Mouse (Mus musculus) embryonic facial prominence, embryonic 13.5 days (tissue): ENCODE results near the gene H2-Q1. TPM values are rescaled to one million over a fixed set of nuclear protein-coding genes. Genes with fewer than 3 reads are reported as not detected.
"Not testable (repeated sequence)": the region's sequence is repeated elsewhere in the genome, so short reads cannot be mapped to it uniquely, and the experiment has no call there.

Experiments used
- ATAC-seq: fragments of 200-750 bp; cut with Nextera tagmentation; 2 replicates; pipeline ENCODE4 v1.8.0; 2017; ENCODE audit warnings: low read depth; ENCODE audit not compliant: insufficient number of reproducible peaks, insufficient read depth, low FRiP score, low TSS enrichment
- H3K27ac ChIP-seq: fragments of 300-500 bp; sonication (generic); 2 replicates; pipeline ENCODE4 v1.5.1; 2015; ENCODE audit warnings: moderate library complexity, mild to moderate bottlenecking, inconsistent platforms
- H3K27me3 ChIP-seq: fragments of 300-500 bp; sonication (generic); 2 replicates; pipeline ENCODE4 v1.6.1; 2015; ENCODE audit warnings: mild to moderate bottlenecking, inconsistent platforms
- H3K36me3 ChIP-seq: fragments of 300-500 bp; sonication (generic); 2 replicates; pipeline ENCODE4 v1.6.1; 2015; ENCODE audit warnings: mild to moderate bottlenecking, inconsistent platforms
- H3K4me1 ChIP-seq: fragments of 300-500 bp; sonication (generic); 2 replicates; pipeline ENCODE4 v1.6.1; 2015; ENCODE audit warnings: inconsistent platforms
- H3K4me2 ChIP-seq: fragments of 300-500 bp; sonication (generic); 2 replicates; pipeline ENCODE4 v1.6.1; 2015; ENCODE audit warnings: moderate library complexity, mild to moderate bottlenecking, inconsistent platforms
- H3K4me3 ChIP-seq: fragments of 300-500 bp; sonication (generic); 2 replicates; pipeline ENCODE4 v1.5.1; 2015; ENCODE audit warnings: mild to moderate bottlenecking, inconsistent platforms
- H3K9ac ChIP-seq: fragments of 300-500 bp; sonication (generic); 2 replicates; pipeline ENCODE4 v1.6.1; 2015; ENCODE audit warnings: mild to moderate bottlenecking, inconsistent platforms
- H3K9me3 ChIP-seq: fragments of 300-500 bp; sonication (generic); 2 replicates; pipeline ENCODE4 v1.6.1; 2016; ENCODE audit warnings: inconsistent platforms
- WGBS: fragments of 180-500 bp; shearing (Covaris S2); methylation state at CpG from one replicate; pipeline ENCODE4 v1.1.7; 2015; ENCODE audit warnings: mixed read lengths; 5-methylcytosine and 5-hydroxymethylcytosine counted together
- polyA plus RNA-seq: library from polyadenylated mRNA; unstranded; fragments of >200 nt; fragmentation: Nextera tagmentation; extraction: Ambion mirVana; gene quantifications from 2 replicates; pipeline ENCODE4 v1.2.1, GENCODE M21; 2015

H2-Q1 gene
- polyA plus RNA-seq, 1 experiment from 2014 or later, result not detected

GRCm38 (mm10) chr17:35353275-35353674, 33.1 kb downstream of the H2-Q1 start:
- 67% methylated on average over 6 of the region's 6 CpGs for WGBS
- not testable (repeated sequence) for H3K36me3 ChIP-seq, ATAC-seq

GRCm38 (mm10) chr17:35354071-35354470, 33.9 kb downstream of the H2-Q1 start:
- no peak overlapping the region for H3K4me3 ChIP-seq

More at GRCm38 (mm10) chr17:35353275-35353674, 33.1 kb downstream of the H2-Q1 start:
- not testable (repeated sequence) for H3K4me1 ChIP-seq, H3K4me3 ChIP-seq, H3K9me3 ChIP-seq, H3K27ac ChIP-seq, H3K9ac ChIP-seq, H3K4me2 ChIP-seq
- H3K27me3 ChIP-seq, result peaks cover 23% of the 10 kb centered on the region

GRCm38 (mm10) chr17:35357086-35357485, 36.9 kb downstream of the H2-Q1 start:
- no peak overlapping the region for H3K4me2 ChIP-seq
- no peak overlapping the region for H3K4me3 ChIP-seq
- peaks cover 7% of the 10 kb centered on the region for H3K4me1 ChIP-seq
- no peak overlapping the region for H3K27ac ChIP-seq
- H3K36me3 ChIP-seq, result no peaks in the 10 kb centered on the region
- no peak for ATAC-seq
- no peak overlapping the region for H3K9ac ChIP-seq
- no peaks in the 10 kb centered on the region for H3K9me3 ChIP-seq
- 42% methylated on average over 1 of the region's 1 CpGs for WGBS
- H3K27me3 ChIP-seq, result peaks cover 30% of the 10 kb centered on the region

More at GRCm38 (mm10) chr17:35354071-35354470, 33.9 kb downstream of the H2-Q1 start:
- no peak overlapping the region for H3K9ac ChIP-seq
- no peaks in the 10 kb centered on the region for H3K36me3 ChIP-seq
- 62% methylated on average over 2 of the region's 2 CpGs for WGBS
- no peaks in the 10 kb centered on the region for H3K9me3 ChIP-seq
- H3K4me1 ChIP-seq, result peaks cover 3% of the 10 kb centered on the region
- no peak overlapping the region for H3K4me2 ChIP-seq
- ATAC-seq, result no peak
- peaks cover 31% of the 10 kb centered on the region for H3K27me3 ChIP-seq
- H3K27ac ChIP-seq, result no peak overlapping the region

- no peak for ATAC-seq
- Histone ChIP-seq H3K4me1 (peaks cover 7% of the 10 kb centered on the region), H3K9me3 (0 out of 2 replicates have a peak, but pooled peaks cover 9% of the 10 kb centered on the region), H3K27me3 (peaks cover 30% of the 10 kb centered on the region), H3K4me3 (peak overlapping the region; percentile 42), H3K9ac (peak overlapping the region; percentile 58), H3K27ac (no peak overlapping the region), H3K4me2 (peak overlapping the region; percentile 65), H3K36me3 (no peaks in the 10 kb centered on the region)
- WGBS, result 8% methylated on average over 38 of the region's 38 CpGs
Observed at GRCm38 (mm10) chr17:35358763-35359469, 38.7 kb downstream of the H2-Q1 start.

GRCm38 (mm10) chr17:35359470-35359862, 39.3 kb downstream of the H2-Q1 start:
- peaks cover 7% of the 10 kb centered on the region for H3K4me1 ChIP-seq
- peaks cover 30% of the 10 kb centered on the region for H3K27me3 ChIP-seq
- WGBS, result 19% methylated on average over 21 of the region's 21 CpGs
- H3K4me3 ChIP-seq, result peak overlapping the region; percentile 42
- 0 out of 2 replicates have a peak, but pooled peaks cover 9% of the 10 kb centered on the region for H3K9me3 ChIP-seq
- H3K4me2 ChIP-seq, result peak overlapping the region; percentile 65
- no peaks in the 10 kb centered on the region for H3K36me3 ChIP-seq
- ATAC-seq, result no peak
- H3K27ac ChIP-seq, result no peak overlapping the region
- peak overlapping the region; percentile 58 for H3K9ac ChIP-seq

Other genes with a start within 250 kb of the H2-Q1 start
- 4.3 and 4.9 TPM in 2 replicates for gene Ly6g6e, start 243.5 kb upstream of the H2-Q1 start, polyA plus RNA-seq
- gene Ly6g6d, start 242.3 kb upstream of the H2-Q1 start, polyA plus RNA-seq, result 0.77 and 1.3 TPM in 2 replicates
- gene Ly6g6f, start 234.8 kb upstream of the H2-Q1 start, polyA plus RNA-seq, result 0.18 and 0.23 TPM in 2 replicates
- gene Abhd16a, start 231.1 kb upstream of the H2-Q1 start, polyA plus RNA-seq, result 89.6 and 90.1 TPM in 2 replicates
- gene Ly6g5c, start 212.1 kb upstream of the H2-Q1 start, polyA plus RNA-seq, result not detected in 2 replicates
- 1.1 and 1.6 TPM in 2 replicates for gene Ly6g5b, start 205.0 kb upstream of the H2-Q1 start, polyA plus RNA-seq
- 21.1 and 24.1 TPM in 2 replicates for gene Gpank1, start 198.9 kb upstream of the H2-Q1 start, polyA plus RNA-seq
- 278 and 298 TPM in 2 replicates for gene Csnk2b, start 198.4 kb upstream of the H2-Q1 start, polyA plus RNA-seq
- 10.9 and 12.3 TPM in 2 replicates for gene D17H6S53E, start 194.0 kb upstream of the H2-Q1 start, polyA plus RNA-seq
- gene Apom, start 188.4 kb upstream of the H2-Q1 start, polyA plus RNA-seq, result 0.28 and 8.7 TPM in 2 replicates
- 65.1 and 67.8 TPM in 2 replicates for gene Bag6, start 185.2 kb upstream of the H2-Q1 start, polyA plus RNA-seq
- 193 and 244 TPM in 2 replicates for gene Prrc2a, start 155.5 kb upstream of the H2-Q1 start, polyA plus RNA-seq
- gene Aif1, start 144.3 kb upstream of the H2-Q1 start, polyA plus RNA-seq, result 8.1 and 9.8 TPM in 2 replicates
- 13.1 and 16.1 TPM in 2 replicates for gene Lst1, start 132.0 kb upstream of the H2-Q1 start, polyA plus RNA-seq
- gene Ltb, start 126.0 kb upstream of the H2-Q1 start, polyA plus RNA-seq, result 1.8 and 2.1 TPM in 2 replicates
- 0.37 TPM in 1 of 2 replicates, not detected in the other for gene Tnf, start 118.4 kb upstream of the H2-Q1 start, polyA plus RNA-seq
- 0.24 TPM in 1 of 2 replicates, not detected in the other for gene Lta, start 115.1 kb upstream of the H2-Q1 start, polyA plus RNA-seq
- not detected in 2 replicates for gene Gm16181, start 99.6 kb upstream of the H2-Q1 start, polyA plus RNA-seq
- 3.9 and 4.1 TPM in 2 replicates for gene Atp6v1g2, start 86.7 kb upstream of the H2-Q1 start, polyA plus RNA-seq
- 10.4 and 12.0 TPM in 2 replicates for gene Nfkbil1, start 84.6 kb upstream of the H2-Q1 start, polyA plus RNA-seq
- 498 and 543 TPM in 2 replicates for gene Ddx39b, start 78.7 kb upstream of the H2-Q1 start, polyA plus RNA-seq
- 28.7 and 30.7 TPM in 2 replicates for gene H2-D1, start 57.7 kb upstream of the H2-Q1 start, polyA plus RNA-seq
- gene H2-Q2, start 21.8 kb downstream of the H2-Q1 start, polyA plus RNA-seq, result 1.2 TPM in 1 of 2 replicates, not detected in the other
- 1.6 and 2.1 TPM in 2 replicates for gene H2-Q4, start 59.2 kb downstream of the H2-Q1 start, polyA plus RNA-seq
- gene H2-Q6, start 104.4 kb downstream of the H2-Q1 start, polyA plus RNA-seq, result 0.28 and 0.55 TPM in 2 replicates
- 1.6 and 3.3 TPM in 2 replicates for gene H2-Q7, start 118.8 kb downstream of the H2-Q1 start, polyA plus RNA-seq
- gene H2-Q10, start 149.7 kb downstream of the H2-Q1 start, polyA plus RNA-seq, result 0.14 and 5.4 TPM in 2 replicates
- not detected in 2 replicates for gene Pou5f1, start 185.6 kb downstream of the H2-Q1 start, polyA plus RNA-seq
- gene Tcf19, start 196.4 kb downstream of the H2-Q1 start, polyA plus RNA-seq, result 74.1 and 78.2 TPM in 2 replicates
- gene Cchcr1, start 196.7 kb downstream of the H2-Q1 start, polyA plus RNA-seq, result 23.2 and 24.2 TPM in 2 replicates
- 1.5 and 1.9 TPM in 2 replicates for gene Psors1c2, start 212.8 kb downstream of the H2-Q1 start, polyA plus RNA-seq
- 0.10 TPM in 1 of 2 replicates, not detected in the other for gene Cdsn, start 231.7 kb downstream of the H2-Q1 start, polyA plus RNA-seq
- gene 2300002M23Rik, start 247.0 kb downstream of the H2-Q1 start, polyA plus RNA-seq, result 0.27 and 0.28 TPM in 2 replicates